Mouse (Mus musculus) kidney, postnatal 10 days (tissue): ENCODE data around the gene Zdhhc23.

Source experiments
- DNase-seq: peaks from one replicate; pipeline ENCODE4 v3.0.0; 2021; ENCODE audit warnings: mixed read lengths

Zdhhc23 gene

GRCm38 (mm10) chr16:43979328-43980109 lies at the start of gene Zdhhc23:
TSS of gene Zdhhc23 (minus strand) at chr16:43979791.
- peak; percentile 71 for DNase-seq

GRCm38 (mm10) chr16:44029273-44029672 lies 49.7 kb upstream of the Zdhhc23 start:
- DNase-seq = no peak

- DNase-seq = no peak
Measured at GRCm38 (mm10) chr16:44026822-44027221, 47.2 kb upstream of the Zdhhc23 start.

GRCm38 (mm10) chr16:44026210-44026609 lies 46.6 kb upstream of the Zdhhc23 start:
- no peak for DNase-seq

- no peak for DNase-seq
Measured at GRCm38 (mm10) chr16:44018986-44019548, 39.5 kb upstream of the Zdhhc23 start.

GRCm38 (mm10) chr16:44018372-44018771 lies 38.8 kb upstream of the Zdhhc23 start:
- DNase-seq = no peak

- DNase-seq = no peak
Measured at GRCm38 (mm10) chr16:44017707-44018106, 38.1 kb upstream of the Zdhhc23 start.

- DNase-seq = peak; percentile 81
Measured at GRCm38 (mm10) chr16:44016164-44016563, 36.6 kb upstream of the Zdhhc23 start.

GRCm38 (mm10) chr16:44015416-44016158 lies 36.0 kb upstream of the Zdhhc23 start:
- DNase-seq = no peak

GRCm38 (mm10) chr16:44011010-44011409 lies 31.4 kb upstream of the Zdhhc23 start:
- no peak for DNase-seq

- peak; percentile 19 for DNase-seq
Measured at GRCm38 (mm10) chr16:44002086-44002485, 22.5 kb upstream of the Zdhhc23 start.

- no peak for DNase-seq
Measured at GRCm38 (mm10) chr16:43999541-43999940, 19.9 kb upstream of the Zdhhc23 start.

- DNase-seq = no peak
Measured at GRCm38 (mm10) chr16:43999111-43999510, 19.5 kb upstream of the Zdhhc23 start.

GRCm38 (mm10) chr16:43994623-43995022 lies 15.0 kb upstream of the Zdhhc23 start:
- DNase-seq = no peak

- no peak for DNase-seq
Measured at GRCm38 (mm10) chr16:43986299-43986698, 6.7 kb upstream of the Zdhhc23 start.

- DNase-seq = no peak
Measured at GRCm38 (mm10) chr16:43980110-43980609, 569 bp upstream of the Zdhhc23 start.

GRCm38 (mm10) chr16:43979010-43979327 lies 622 bp downstream of the Zdhhc23 start:
- DNase-seq = no peak

GRCm38 (mm10) chr16:43973606-43974220 lies 5.9 kb downstream of the Zdhhc23 start:
- no peak for DNase-seq

GRCm38 (mm10) chr16:43973147-43973546 lies 6.4 kb downstream of the Zdhhc23 start:
- DNase-seq = no peak

- DNase-seq = no peak
Measured at GRCm38 (mm10) chr16:43972391-43972790, 7.2 kb downstream of the Zdhhc23 start.

GRCm38 (mm10) chr16:43971741-43972140 lies 7.8 kb downstream of the Zdhhc23 start:
- DNase-seq = no peak

GRCm38 (mm10) chr16:43971189-43971588 lies 8.4 kb downstream of the Zdhhc23 start:
- DNase-seq = no peak

GRCm38 (mm10) chr16:43970426-43970825 lies 9.2 kb downstream of the Zdhhc23 start:
- DNase-seq = no peak
